Mouse (Mus musculus) bone marrow, adult 2 months (tissue): ENCODE measurements around the gene Siva1. TPM values are rescaled to one million over a fixed set of nuclear protein-coding genes. Genes with fewer than 3 reads are reported as not detected.
A peak's percentile ranks its signal among the peaks of the same experiment; 100 is the strongest.

Source experiments
- H3K27ac ChIP-seq: fragments of 200-500 bp; 2 replicates; pipeline ENCODE4 v1.5.1; 2012; ENCODE audit warnings: low read depth, mild to moderate bottlenecking, control low read depth, inconsistent platforms, low read length; ENCODE audit not compliant: control insufficient read depth, poor library complexity, insufficient read depth
- H3K4me1 ChIP-seq: fragments of 200-500 bp; 2 replicates; pipeline ENCODE4 v1.6.1; 2011; ENCODE audit warnings: low read length; ENCODE audit not compliant: control insufficient read depth, insufficient read depth
- H3K4me3 ChIP-seq: fragments of 200-500 bp; replicated peaks from 2 replicates; pipeline ENCODE3; 2011; ENCODE audit warnings: mild to moderate bottlenecking, low read depth, low read length, control low read depth; ENCODE audit not compliant: control insufficient read depth
- CTCF ChIP-seq: fragments of 200-500 bp; IDR thresholded peaks from 2 replicates; pipeline ENCODE4 v1.5.1; 2011; ENCODE audit warnings: low read length, control low read depth; ENCODE audit not compliant: control insufficient read depth, insufficient read depth
- POLR2A ChIP-seq: fragments of 200-500 bp; IDR thresholded peaks from 2 replicates; pipeline ENCODE4 v1.6.1; 2011; ENCODE audit warnings: low read depth, mild to moderate bottlenecking, control low read depth, low read length, borderline replicate concordance; ENCODE audit not compliant: control insufficient read depth
- WGBS: fragments of 180-500 bp; shearing (Covaris S2); methylation state at CpG from one replicate; pipeline ENCODE4 v1.1.7; 2018; 5-methylcytosine and 5-hydroxymethylcytosine counted together
- polyA plus RNA-seq: library from polyadenylated mRNA; stranded (reverse); fragments of >200 nt; gene quantifications from 2 replicates; pipeline ENCODE4 v1.2.4, GENCODE M21; 2011; ENCODE audit warnings: low replicate concordance; ENCODE audit not compliant: missing spikeins, insufficient read depth, insufficient read length

Siva1 gene
- polyA plus RNA-seq, 1 experiment: 81.1 TPM

- H3K4me1 ChIP-seq: no peaks in the 10 kb centered on the region
- WGBS: 84% methylated on average over 10 of the region's 10 CpGs
- H3K27ac ChIP-seq: no peak overlapping the region
- H3K4me3 ChIP-seq: no peak overlapping the region
- TF ChIP-seq POLR2A (no peak), CTCF (no peak)
Measured at GRCm38 (mm10) chr12:112639526-112639925, 5.0 kb upstream of the Siva1 start.

- Histone ChIP-seq H3K27ac (no peak overlapping the region), H3K4me1 (peaks cover 3% of the 10 kb centered on the region), H3K4me3 (no peak overlapping the region)
- TF ChIP-seq POLR2A (no peak), CTCF (no peak)
- WGBS: 79% methylated on average over 6 of the region's 6 CpGs
Measured at GRCm38 (mm10) chr12:112643126-112643525, 1.4 kb upstream of the Siva1 start.

GRCm38 (mm10) chr12:112644855-112645506, 502 bp downstream of the Siva1 start:
- Histone ChIP-seq H3K27ac (peak overlapping the region; percentile 86), H3K4me3 (peak overlapping the region; percentile 89), H3K4me1 (peaks cover 4% of the 10 kb centered on the region)
- TF ChIP-seq CTCF (no peak), POLR2A (peak; percentile 85; the same call in 1 of the 2 replicates)
- under 1% methylated on average over 75 of the region's 75 CpGs for WGBS

GRCm38 (mm10) chr12:112646139-112646538, 1.7 kb downstream of the Siva1 start:
- Histone ChIP-seq H3K4me3 (no peak overlapping the region), H3K27ac (no peak overlapping the region), H3K4me1 (peaks cover 4% of the 10 kb centered on the region)
- TF ChIP-seq POLR2A (no peak), CTCF (no peak)
- whole genome bisulfite sequencing: 50% methylated on average over 6 of the region's 6 CpGs

GRCm38 (mm10) chr12:112648081-112648480, 3.6 kb downstream of the Siva1 start:
- no peak for TF ChIP-seq POLR2A
- no peak for TF ChIP-seq CTCF
- peaks cover 4% of the 10 kb centered on the region for H3K4me1 ChIP-seq
- H3K4me3 ChIP-seq: no peak overlapping the region

GRCm38 (mm10) chr12:112651778-112652439, 7.4 kb downstream of the Siva1 start:
- no peak overlapping the region for H3K4me3 ChIP-seq
- no peak for TF ChIP-seq CTCF
- TF ChIP-seq POLR2A: no peak
- WGBS: 68% methylated on average over 5 of the region's 5 CpGs
- no peak overlapping the region for H3K27ac ChIP-seq
- H3K4me1 ChIP-seq: peaks cover 4% of the 10 kb centered on the region

More at GRCm38 (mm10) chr12:112648081-112648480, 3.6 kb downstream of the Siva1 start:
- peak overlapping the region; percentile 24; the same call in 1 of the 2 replicates for H3K27ac ChIP-seq
- 55% methylated on average over 5 of the region's 5 CpGs for WGBS

- H3K4me3 ChIP-seq: no peak overlapping the region
- WGBS: 60% methylated on average over 7 of the region's 7 CpGs
- H3K27ac ChIP-seq: no peak overlapping the region
- no peaks in the 10 kb centered on the region; the same call in 1 of the 2 replicates for H3K4me1 ChIP-seq
- TF ChIP-seq POLR2A: no peak
- peak; percentile 90 for TF ChIP-seq CTCF
Measured at GRCm38 (mm10) chr12:112653157-112653824, 8.8 kb downstream of the Siva1 start.

GRCm38 (mm10) chr12:112654076-112654475, 9.6 kb downstream of the Siva1 start:
- no peak for TF ChIP-seq CTCF
- no peak for TF ChIP-seq POLR2A
- WGBS: 92% methylated on average over 5 of the region's 5 CpGs
- Histone ChIP-seq H3K27ac (no peak overlapping the region), H3K4me3 (no peak overlapping the region), H3K4me1 (no peaks in the 10 kb centered on the region)
